Mouse (Mus musculus): ENCODE data around the gene Myo5c. TPM values are rescaled to one million over a fixed set of nuclear protein-coding genes. Genes with fewer than 3 reads are reported as not detected.

Myo5c gene
- polyA plus RNA-seq, 2 experiments = 0.41 to 0.52 TPM

DNA sequence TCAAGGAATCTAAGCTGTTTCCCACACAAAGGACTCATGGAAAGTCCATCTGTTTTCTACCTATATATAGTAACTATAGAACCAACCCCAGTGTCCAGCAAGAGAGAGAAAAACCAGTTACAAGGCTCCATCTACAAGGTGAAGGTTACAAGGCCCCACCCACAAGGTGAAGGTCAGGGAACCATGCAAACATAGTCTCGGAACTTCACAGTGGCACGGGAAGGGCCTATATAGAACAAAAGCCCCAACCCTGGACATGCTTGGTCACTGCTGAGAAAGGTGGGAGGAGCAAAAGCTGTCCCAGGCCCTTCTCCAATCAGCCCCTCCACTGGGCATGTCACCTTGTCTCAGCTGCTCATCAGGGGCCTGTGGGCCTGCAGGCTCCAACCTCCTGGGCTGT is 3.9 kb downstream of the Myo5c start:
- no peak overlapping the region for H3K4me3 ChIP-seq (ENCODE audit: insufficient read depth in 1 of 2, low read depth in 2 of 2, low read length in 2 of 2)
- no peaks in the 10 kb centered on the region for H3K9me3 ChIP-seq (ENCODE audit: control insufficient read depth, low read length)
- TF ChIP-seq CTCF (IDR thresholded peaks at IDR 0.05; ENCODE audit: low read depth) = no peak
- TF ChIP-seq EP300 (IDR thresholded peaks at IDR 0.05; ENCODE audit: low read depth) = no peak
- no peak overlapping the region for H3K4me2 ChIP-seq (ENCODE audit: low read depth)
- H3K27me3 ChIP-seq (ENCODE audit: control insufficient read depth, insufficient read depth, low read length) = peaks cover 15% of the 10 kb centered on the region
- no peak overlapping the region for H3K27ac ChIP-seq
- H3K9ac ChIP-seq (replicated peaks) = no peak overlapping the region
- DNase-seq (ENCODE audit: low read depth in 3 of 3, low spot score in 3 of 3) (no peak), ATAC-seq (ENCODE audit: insufficient read depth) (no peak)
- no peaks in the 10 kb centered on the region for H3K36me3 ChIP-seq (replicated peaks; ENCODE audit: control insufficient read depth, insufficient read depth, low read depth)
- H3K4me1 ChIP-seq (replicated peaks; ENCODE audit: control insufficient read depth in 2 of 2, insufficient read depth in 2 of 2, low read length in 1 of 2) = no peaks in the 10 kb centered on the region; a peak in 1 of 4 replicates
- 36% methylated on average over 2 of the region's 2 CpGs for WGBS (ENCODE audit: insufficient replicate concordance)

- peak; percentile 45; the same call in 1 of the 2 replicates for ATAC-seq (ENCODE audit: insufficient read depth)
- Histone ChIP-seq H3K4me1 (replicated peaks; ENCODE audit: control insufficient read depth in 2 of 2, insufficient read depth in 2 of 2, low read length in 1 of 2) (no peaks in the 10 kb centered on the region; a peak in 1 of 4 replicates), H3K36me3 (replicated peaks; ENCODE audit: control insufficient read depth, insufficient read depth, low read depth) (no peaks in the 10 kb centered on the region), H3K27me3 (ENCODE audit: control insufficient read depth, insufficient read depth, low read length) (peaks cover 8% of the 10 kb centered on the region), H3K9me3 (ENCODE audit: control insufficient read depth, low read length) (no peaks in the 10 kb centered on the region), H3K4me2 (ENCODE audit: low read depth) (no peak overlapping the region), H3K9ac (replicated peaks) (no peak overlapping the region), H3K4me3 (ENCODE audit: insufficient read depth in 1 of 2, low read depth in 2 of 2, low read length in 2 of 2) (no peak overlapping the region), H3K27ac (no peak overlapping the region)
- 66% methylated on average over 12 of the region's 12 CpGs for WGBS (ENCODE audit: insufficient replicate concordance)
- TF ChIP-seq CTCF (IDR thresholded peaks at IDR 0.05; ENCODE audit: low read depth) (no peak), EP300 (IDR thresholded peaks at IDR 0.05; ENCODE audit: low read depth) (no peak)
- DNase-seq (ENCODE audit: low read depth in 3 of 3, low spot score in 3 of 3) = peak in 1 of 3 experiments; percentile 18
These were observed 4.8 kb downstream of the Myo5c start for GRCm38 (mm10) chr9:75236416-75237308.

DNA sequence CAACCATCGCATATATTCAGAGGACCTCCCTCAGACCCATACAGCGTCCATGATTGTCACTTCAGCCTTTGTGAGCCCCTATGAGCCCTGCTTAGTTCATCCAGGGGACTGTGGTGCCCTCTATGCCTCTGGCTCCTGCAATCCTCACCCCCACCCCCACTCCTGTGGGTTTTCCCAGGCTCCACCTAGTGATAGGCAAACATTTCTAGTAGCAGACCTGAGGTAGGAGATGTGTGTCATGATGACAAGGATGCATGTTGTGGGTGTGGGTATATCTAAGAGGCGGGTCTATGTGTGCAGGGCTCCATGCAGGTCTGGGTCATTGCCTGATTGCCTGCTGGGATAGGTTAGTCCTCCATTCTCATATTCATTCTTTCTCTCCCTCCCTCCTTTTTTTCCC is 6.4 kb downstream of the Myo5c start:
- ATAC-seq (ENCODE audit: insufficient read depth) (no peak), DNase-seq (ENCODE audit: low read depth in 3 of 3, low spot score in 3 of 3) (no peak)
- Histone ChIP-seq H3K4me3 (ENCODE audit: insufficient read depth in 1 of 2, low read depth in 2 of 2, low read length in 2 of 2) (no peak overlapping the region), H3K9me3 (ENCODE audit: control insufficient read depth, low read length) (no peaks in the 10 kb centered on the region), H3K27me3 (ENCODE audit: control insufficient read depth, insufficient read depth, low read length) (no peaks in the 10 kb centered on the region), H3K36me3 (replicated peaks; ENCODE audit: control insufficient read depth, insufficient read depth, low read depth) (no peaks in the 10 kb centered on the region), H3K27ac (no peak overlapping the region), H3K4me2 (ENCODE audit: low read depth) (no peak overlapping the region), H3K9ac (replicated peaks) (no peak overlapping the region), H3K4me1 (replicated peaks; ENCODE audit: control insufficient read depth in 2 of 2, insufficient read depth in 2 of 2, low read length in 1 of 2) (no peaks in the 10 kb centered on the region; a peak in 1 of 4 replicates)
- no peak for TF ChIP-seq EP300 (IDR thresholded peaks at IDR 0.05; ENCODE audit: low read depth)
- no peak for TF ChIP-seq CTCF (IDR thresholded peaks at IDR 0.05; ENCODE audit: low read depth)
- 53% methylated on average over 3 of the region's 3 CpGs for WGBS (ENCODE audit: insufficient replicate concordance)

DNA sequence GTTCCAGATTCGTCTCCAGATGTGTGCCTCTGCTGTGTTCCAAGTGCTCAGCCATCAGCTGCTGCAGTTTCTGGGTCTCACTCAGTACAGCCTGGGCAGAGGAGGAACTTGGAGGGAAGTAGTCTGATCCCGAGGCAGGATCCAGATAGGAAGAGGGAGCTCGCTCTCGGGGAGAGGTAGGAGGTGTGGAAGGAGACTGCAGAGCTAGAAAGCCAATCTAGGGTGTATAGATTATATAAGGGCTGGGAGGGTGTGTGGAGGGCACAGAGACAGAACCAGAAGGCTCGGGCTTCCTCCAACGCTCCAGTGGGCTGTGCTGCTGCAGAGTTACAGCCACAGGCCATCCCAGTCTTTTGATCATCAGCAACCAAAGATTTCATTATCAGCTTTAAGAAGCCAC is 11.2 kb downstream of the Myo5c start:
- no peaks in the 10 kb centered on the region for H3K9me3 ChIP-seq (ENCODE audit: control insufficient read depth, low read length)
- no peaks in the 10 kb centered on the region for H3K36me3 ChIP-seq (replicated peaks; ENCODE audit: control insufficient read depth, insufficient read depth, low read depth)
- no peaks in the 10 kb centered on the region for H3K4me1 ChIP-seq (replicated peaks; ENCODE audit: control insufficient read depth in 2 of 2, insufficient read depth in 2 of 2, low read length in 1 of 2)
- DNase-seq (ENCODE audit: low read depth in 3 of 3, low spot score in 3 of 3) (no peak), ATAC-seq (ENCODE audit: insufficient read depth) (no peak)
- TF ChIP-seq CTCF (IDR thresholded peaks at IDR 0.05; ENCODE audit: low read depth) = no peak
- no peak for TF ChIP-seq EP300 (IDR thresholded peaks at IDR 0.05; ENCODE audit: low read depth)
- no peak overlapping the region for H3K9ac ChIP-seq (replicated peaks)
- no peaks in the 10 kb centered on the region for H3K27me3 ChIP-seq (ENCODE audit: control insufficient read depth, insufficient read depth, low read length)
- no peak overlapping the region for H3K4me2 ChIP-seq (ENCODE audit: low read depth)
- no peak overlapping the region for H3K27ac ChIP-seq
- WGBS (ENCODE audit: insufficient replicate concordance) = 69% methylated on average over 6 of the region's 6 CpGs
- no peak overlapping the region for H3K4me3 ChIP-seq (ENCODE audit: insufficient read depth in 1 of 2, low read depth in 2 of 2, low read length in 2 of 2)

DNA sequence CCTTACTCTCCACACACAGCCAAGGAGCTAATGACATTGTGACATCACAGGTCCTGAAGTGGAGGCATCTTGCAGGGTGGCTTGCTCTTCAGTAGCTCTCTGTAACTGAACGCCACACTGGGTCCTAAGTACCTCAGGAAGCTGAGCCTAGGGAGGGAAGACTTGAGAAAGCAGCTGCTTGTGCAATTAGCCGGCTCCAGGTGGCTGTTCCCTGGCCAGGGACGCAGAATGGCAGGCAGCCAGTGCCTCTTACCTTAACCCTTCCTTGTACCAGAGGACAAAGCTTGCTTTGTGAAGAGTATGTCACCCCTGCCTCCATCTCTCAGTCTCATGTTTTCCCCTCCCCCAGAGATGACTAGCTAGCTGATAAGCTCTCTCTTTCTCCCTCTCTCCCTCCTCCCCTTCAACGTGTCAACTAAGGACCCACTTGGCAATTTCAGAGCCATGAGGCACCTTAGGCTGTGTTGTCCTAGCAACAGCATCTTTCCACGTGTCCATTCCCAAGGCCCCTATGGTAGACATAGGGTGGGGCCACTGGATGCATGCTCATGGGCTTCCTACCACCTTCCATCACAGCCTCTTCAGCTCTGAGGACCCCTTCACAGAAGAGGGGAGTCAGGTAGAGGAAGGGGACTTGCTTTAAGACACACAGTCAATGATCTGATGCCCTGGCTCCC is 12.0 kb downstream of the Myo5c start:
- H3K9ac ChIP-seq (replicated peaks) = no peak overlapping the region
- no peaks in the 10 kb centered on the region for H3K36me3 ChIP-seq (replicated peaks; ENCODE audit: control insufficient read depth, insufficient read depth, low read depth)
- H3K27me3 ChIP-seq (ENCODE audit: control insufficient read depth, insufficient read depth, low read length) = no peaks in the 10 kb centered on the region
- no peaks in the 10 kb centered on the region for H3K4me1 ChIP-seq (replicated peaks; ENCODE audit: control insufficient read depth in 2 of 2, insufficient read depth in 2 of 2, low read length in 1 of 2)
- no peak overlapping the region for H3K4me3 ChIP-seq (ENCODE audit: insufficient read depth in 1 of 2, low read depth in 2 of 2, low read length in 2 of 2)
- TF ChIP-seq EP300 (IDR thresholded peaks at IDR 0.05; ENCODE audit: low read depth) (no peak), CTCF (IDR thresholded peaks at IDR 0.05; ENCODE audit: low read depth) (no peak)
- H3K27ac ChIP-seq = no peak overlapping the region
- DNase-seq (ENCODE audit: low read depth in 3 of 3, low spot score in 3 of 3) = no peak
- H3K4me2 ChIP-seq (ENCODE audit: low read depth) = no peak overlapping the region
- no peaks in the 10 kb centered on the region for H3K9me3 ChIP-seq (ENCODE audit: control insufficient read depth, low read length)
- 33% methylated on average over 5 of the region's 5 CpGs for WGBS (ENCODE audit: insufficient replicate concordance)
- ATAC-seq (ENCODE audit: insufficient read depth) = no peak
